Mouse (Mus musculus) spleen, adult 2 months (tissue): ENCODE data around the gene Hspb1.

Experiments used
- CTCF ChIP-seq: fragments of 200-500 bp; IDR thresholded peaks from 2 replicates; pipeline ENCODE4 v1.5.1; 2011; ENCODE audit warnings: mild to moderate bottlenecking, inconsistent platforms; ENCODE audit not compliant: insufficient read depth, insufficient read length, insufficient replicate concordance; ENCODE audit errors: extremely low read depth
- POLR2A ChIP-seq: fragments of 200-500 bp; IDR thresholded peaks from 2 replicates; pipeline ENCODE4 v1.6.1; 2011; ENCODE audit warnings: low read depth, low read length, inconsistent platforms

GRCm38 (mm10) chr5:135851481-135851880 lies 36.2 kb upstream of the Hspb1 start:
- no peak for TF ChIP-seq CTCF
- no peak for TF ChIP-seq POLR2A
